Mouse (Mus musculus) CH12.LX (cell line): ENCODE results near the gene Mpo. TPM values are rescaled to one million over a fixed set of nuclear protein-coding genes. Genes with fewer than 3 reads are reported as not detected.
A peak's percentile ranks its signal among the peaks of the same experiment; 100 is the strongest.

Source experiments
- DNase-seq: peaks from one replicate; pipeline ENCODE4 v3.0.0-alpha.2; 2013; ENCODE audit errors: extremely low read depth
- H3K27ac ChIP-seq: 2 replicates; pipeline ENCODE4 v1.5.1; 2012; ENCODE audit warnings: low read depth, mild to moderate bottlenecking, control low read depth, moderate library complexity; ENCODE audit not compliant: insufficient read depth
- H3K27me3 ChIP-seq: replicated peaks from 2 replicates; pipeline ENCODE3; 2012; ENCODE audit warnings: inconsistent platforms
- H3K36me3 ChIP-seq, 2 experiments: replicated peaks in 1 of 2; 2 replicates each; pipeline versions ENCODE3 to v1.6.1; 2012; ENCODE audit warnings: inconsistent platforms in 1 of 2, low read length in 1 of 2, mild to moderate bottlenecking in 1 of 2, mixed read lengths in 1 of 2, moderate library complexity in 1 of 2; ENCODE audit not compliant: control insufficient read depth in 1 of 2, insufficient read depth in 1 of 2
- H3K4me1 ChIP-seq, 2 experiments: 2 replicates each; pipeline ENCODE4 v1.6.1; 2012; ENCODE audit warnings: inconsistent platforms in 1 of 2, moderate library complexity in 1 of 2; ENCODE audit not compliant: insufficient read depth in 2 of 2, control insufficient read depth in 1 of 2
- H3K4me2 ChIP-seq: 2 replicates; pipeline ENCODE4 v1.6.1; 2012; ENCODE audit warnings: low read depth, mild to moderate bottlenecking, control low read depth; ENCODE audit not compliant: poor library complexity, insufficient read depth, severe bottlenecking
- H3K4me3 ChIP-seq, 3 experiments: fragments of 150-350 bp in 1 of 3; sonication (generic) in 1 of 3; replicated peaks in 1 of 3; 2 replicates each; pipeline versions ENCODE3 to v1.5.1; 2011 to 2012; ENCODE audit warnings: low read depth in 2 of 3, low read length in 2 of 3, mild to moderate bottlenecking in 2 of 3, moderate library complexity in 2 of 3, control low read depth in 1 of 3, improper control_type of control experiment in 1 of 3, inconsistent platforms in 1 of 3, mixed read lengths in 1 of 3; ENCODE audit not compliant: poor library complexity in 1 of 3
- H3K79me2 ChIP-seq: replicated peaks from 2 replicates; pipeline ENCODE4 v1.6.1; 2012; ENCODE audit warnings: mild to moderate bottlenecking, moderate library complexity; ENCODE audit not compliant: control insufficient read depth, poor library complexity, insufficient read depth, severe bottlenecking; ENCODE audit errors: extremely low read depth
- H3K9ac ChIP-seq: 2 replicates; pipeline ENCODE4 v1.6.1; 2012; ENCODE audit warnings: low read depth, mild to moderate bottlenecking, control low read depth, moderate library complexity; ENCODE audit not compliant: insufficient read depth
- H3K9me3 ChIP-seq: replicated peaks from 2 replicates; pipeline ENCODE3; 2012; ENCODE audit warnings: low read length, inconsistent platforms, mixed read lengths
- BHLHE40 ChIP-seq: IDR thresholded peaks from 2 replicates; pipeline ENCODE4 v1.6.1; 2011; ENCODE audit warnings: mild to moderate bottlenecking, low read depth, low read length, improper control_type of control experiment
- CHD1 ChIP-seq: IDR thresholded peaks from 2 replicates; pipeline ENCODE4 v1.6.1; 2012; ENCODE audit warnings: low read depth, low read length, improper control_type of control experiment, inconsistent platforms
- CTCF ChIP-seq, 2 experiments: IDR thresholded peaks in 1 of 2; conservative IDR thresholded peaks in 1 of 2; 2 replicates each; pipeline ENCODE4 v1.5.1; 2011 to 2012; ENCODE audit warnings: low read depth in 2 of 2, low read length in 2 of 2, improper control_type of control experiment in 1 of 2, inconsistent platforms in 1 of 2, mild to moderate bottlenecking in 1 of 2, moderate library complexity in 1 of 2
- E2F4 ChIP-seq: IDR thresholded peaks from 2 replicates; pipeline ENCODE4 v1.6.1; 2011; ENCODE audit warnings: low read depth, low read length, improper control_type of control experiment; ENCODE audit not compliant: insufficient replicate concordance
- EP300 ChIP-seq: IDR thresholded peaks from 2 replicates; pipeline ENCODE4 v1.6.1; 2011; ENCODE audit warnings: low read length, improper control_type of control experiment
- ETS1 ChIP-seq: conservative IDR thresholded peaks from 2 replicates; pipeline ENCODE4 v1.6.1; 2012; ENCODE audit warnings: low read depth, mild to moderate bottlenecking, inconsistent platforms, low read length, improper control_type of control experiment, moderate library complexity
- GABPA ChIP-seq: IDR thresholded peaks from 2 replicates; pipeline ENCODE4 v1.6.1; 2012; ENCODE audit warnings: low read depth, low read length, improper control_type of control experiment, inconsistent platforms; ENCODE audit not compliant: insufficient replicate concordance
- HCFC1 ChIP-seq: IDR thresholded peaks from 2 replicates; pipeline ENCODE4 v1.6.1; 2012; ENCODE audit warnings: low read depth, mild to moderate bottlenecking, inconsistent platforms, low read length, improper control_type of control experiment
- IRF4 ChIP-seq: IDR thresholded peaks from 2 replicates; pipeline ENCODE4 v1.6.1; 2014; ENCODE audit warnings: low read depth, mild to moderate bottlenecking, inconsistent platforms, low read length, improper control_type of control experiment
- JUND ChIP-seq: conservative IDR thresholded peaks from 2 replicates; pipeline ENCODE4 v1.6.1; 2011; ENCODE audit warnings: low read depth, low read length, improper control_type of control experiment
- KAT2A ChIP-seq: IDR thresholded peaks from 2 replicates; pipeline ENCODE4 v1.6.1; 2012; ENCODE audit warnings: low read length, improper control_type of control experiment, inconsistent platforms; ENCODE audit not compliant: insufficient replicate concordance
- MAFK ChIP-seq: IDR thresholded peaks from 2 replicates; pipeline ENCODE4 v1.6.1; 2011; ENCODE audit warnings: low read length, improper control_type of control experiment; ENCODE audit not compliant: insufficient replicate concordance
- MAX ChIP-seq: IDR thresholded peaks from 2 replicates; pipeline ENCODE4 v1.6.1; 2011; ENCODE audit warnings: low read length, improper control_type of control experiment
- MEF2A ChIP-seq: IDR thresholded peaks from 2 replicates; pipeline ENCODE4 v1.6.1; 2014; ENCODE audit warnings: low read depth, mild to moderate bottlenecking, inconsistent platforms, low read length, improper control_type of control experiment, borderline replicate concordance
- MXI1 ChIP-seq: IDR thresholded peaks from 2 replicates; pipeline ENCODE4 v1.6.1; 2011; ENCODE audit warnings: mild to moderate bottlenecking, low read depth, low read length, improper control_type of control experiment
- PAX5 ChIP-seq: IDR thresholded peaks from 2 replicates; pipeline ENCODE4 v1.6.1; 2012; ENCODE audit warnings: low read length, inconsistent platforms, mixed read lengths
- POLR2AphosphoS2 ChIP-seq: IDR thresholded peaks from 2 replicates; pipeline ENCODE4 v1.6.1; 2011; ENCODE audit warnings: low read depth, low read length, improper control_type of control experiment
- RCOR1 ChIP-seq: conservative IDR thresholded peaks from 2 replicates; pipeline ENCODE4 v1.6.1; 2012; ENCODE audit warnings: low read depth, mild to moderate bottlenecking, inconsistent platforms, low read length, improper control_type of control experiment
- SIN3A ChIP-seq: IDR thresholded peaks from 2 replicates; pipeline ENCODE4 v1.6.1; 2012; ENCODE audit warnings: low read length, improper control_type of control experiment, inconsistent platforms
- SMC3 ChIP-seq: IDR thresholded peaks from 2 replicates; pipeline ENCODE4 v1.6.1; 2011; ENCODE audit warnings: low read depth, low read length, improper control_type of control experiment
- TCF12 ChIP-seq: IDR thresholded peaks from 2 replicates; pipeline ENCODE4 v1.6.1; 2014; ENCODE audit warnings: low read depth, mild to moderate bottlenecking, inconsistent platforms, low read length, improper control_type of control experiment
- UBTF ChIP-seq: IDR thresholded peaks from 2 replicates; pipeline ENCODE4 v1.6.1; 2012; ENCODE audit warnings: low read depth, mild to moderate bottlenecking, inconsistent platforms, low read length, improper control_type of control experiment, moderate library complexity
- ZC3H11A ChIP-seq: IDR thresholded peaks from 2 replicates; pipeline ENCODE4 v1.6.1; 2012; ENCODE audit warnings: low read depth, mild to moderate bottlenecking, inconsistent platforms, low read length, improper control_type of control experiment
- ZKSCAN1 ChIP-seq: IDR thresholded peaks from 2 replicates; pipeline ENCODE4 v1.6.1; 2012; ENCODE audit warnings: low read depth, inconsistent platforms, low read length, improper control_type of control experiment, borderline replicate concordance
- ZMIZ1 ChIP-seq: IDR thresholded peaks from 2 replicates; pipeline ENCODE4 v1.6.1; 2012; ENCODE audit warnings: low read depth, mild to moderate bottlenecking, inconsistent platforms, low read length, improper control_type of control experiment
- dilution Hi-C: fragments of 300-500 bp; cut with MboI; formaldehyde crosslinking; loops from 2 replicates; pipeline ENCODE4 v1.14.3; 2020; ENCODE audit warnings: low sequenced_read_pairs; ENCODE audit not compliant: extremely low pct_unique_long_range_greater_than_20kb, extremely low pct_ligation_motif_present
- in situ Hi-C: fragments of 300-500 bp; cut with MboI; formaldehyde crosslinking; loops from 3 replicates; pipeline ENCODE4 v1.14.3; 2019; ENCODE audit warnings: low sequenced_read_pairs, low pct_ligation_motif_present, low pct_unique_long_range_greater_than_20kb, mixed read lengths
- polyA plus RNA-seq: library from polyadenylated mRNA; unstranded; fragments of >175 nt; gene quantifications from 2 replicates; pipeline ENCODE4 v1.2.1, GENCODE M21; 2012; ENCODE audit warnings: low read depth; ENCODE audit not compliant: insufficient read length
- total RNA-seq, 2 experiments: library from RNA; depleted of rRNA; stranded (reverse); fragments of 300-350 nt in 1 of 2; fragments of >200 nt in 1 of 2; gene quantifications; 2 replicates each; pipeline ENCODE4 v1.2.3; 2012 to 2014

Gene Mpo
- total and polyA plus RNA-seq, 3 experiments = not detected

DNA sequence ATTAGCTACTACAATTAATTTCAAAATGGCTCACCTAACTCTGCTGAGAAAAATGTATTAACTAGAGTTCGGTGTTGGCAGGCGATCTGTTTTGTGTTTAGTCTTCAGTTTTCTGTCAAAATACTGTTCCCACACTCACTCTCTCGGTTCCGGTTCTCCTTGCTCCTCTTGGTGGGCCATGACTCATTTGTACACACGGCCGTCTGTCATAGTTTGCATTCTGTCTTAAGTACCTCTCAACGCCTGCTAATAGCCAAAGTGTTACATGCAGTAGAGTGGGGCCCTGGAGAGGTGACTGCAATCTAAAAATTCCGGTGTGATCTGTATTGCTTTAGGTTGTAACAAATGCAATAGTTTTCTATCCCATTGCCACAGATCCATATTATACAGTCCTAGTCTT lies 47.3 kb downstream of the Mpo start (continued):
- TF ChIP-seq GABPA (no peak), ETS1 (peak; percentile 78), ZKSCAN1 (no peak), MAFK (no peak), MAX (peak; percentile 39; the same call in 1 of the 2 replicates), PAX5 (no peak), KAT2A (no peak), EP300 (peak; percentile 86), POLR2AphosphoS2 (no peak), MEF2A (peak; percentile 42; the same call in 1 of the 2 replicates), JUND (peak; percentile 74)
- TF ChIP-seq, all 38 proteins: peak for 11

DNA sequence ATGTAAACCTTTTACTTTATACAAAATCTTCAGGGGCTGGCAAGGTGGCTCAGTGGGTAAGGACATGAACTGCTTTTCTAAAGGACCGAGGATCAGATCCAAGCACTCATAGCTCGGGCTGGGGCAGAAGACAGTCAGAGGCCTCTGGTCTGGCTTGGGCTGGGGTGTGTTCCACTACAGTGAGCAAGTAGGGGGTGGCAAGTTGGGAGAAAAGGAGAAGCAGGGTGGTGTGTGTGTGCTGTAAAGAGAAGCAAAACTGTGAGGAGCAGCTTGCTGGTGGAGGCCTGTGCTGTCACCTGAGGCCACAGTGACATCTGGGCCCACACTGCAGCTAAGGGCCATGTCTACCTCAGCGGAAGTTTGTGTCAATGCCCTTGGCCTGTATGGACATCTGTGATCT lies 48.1 kb downstream of the Mpo start:
- dilution Hi-C loops (no loop called here), in situ Hi-C loops (no loop called here)
- H3K27ac ChIP-seq = no peak overlapping the region
- H3K79me2 ChIP-seq = no peaks in the 10 kb centered on the region
- H3K4me2 ChIP-seq = no peak overlapping the region
- H3K27me3 ChIP-seq = no peaks in the 10 kb centered on the region
- H3K36me3 ChIP-seq = no peaks in the 10 kb centered on the region
- no peaks in the 10 kb centered on the region for H3K9me3 ChIP-seq
- peaks cover 9 to 35% of the 10 kb centered on the region in 2 experiments for H3K4me1 ChIP-seq
- TF ChIP-seq TCF12 (peak; percentile 36; the same call in 1 of the 2 replicates), PAX5 (no peak), BHLHE40 (0 out of 2 replicates have a peak, but pooled peaks have one; percentile 28)
- no peak overlapping the region for H3K4me3 ChIP-seq
- DNase-seq = peak; percentile 73
- H3K9ac ChIP-seq = no peak overlapping the region

DNA sequence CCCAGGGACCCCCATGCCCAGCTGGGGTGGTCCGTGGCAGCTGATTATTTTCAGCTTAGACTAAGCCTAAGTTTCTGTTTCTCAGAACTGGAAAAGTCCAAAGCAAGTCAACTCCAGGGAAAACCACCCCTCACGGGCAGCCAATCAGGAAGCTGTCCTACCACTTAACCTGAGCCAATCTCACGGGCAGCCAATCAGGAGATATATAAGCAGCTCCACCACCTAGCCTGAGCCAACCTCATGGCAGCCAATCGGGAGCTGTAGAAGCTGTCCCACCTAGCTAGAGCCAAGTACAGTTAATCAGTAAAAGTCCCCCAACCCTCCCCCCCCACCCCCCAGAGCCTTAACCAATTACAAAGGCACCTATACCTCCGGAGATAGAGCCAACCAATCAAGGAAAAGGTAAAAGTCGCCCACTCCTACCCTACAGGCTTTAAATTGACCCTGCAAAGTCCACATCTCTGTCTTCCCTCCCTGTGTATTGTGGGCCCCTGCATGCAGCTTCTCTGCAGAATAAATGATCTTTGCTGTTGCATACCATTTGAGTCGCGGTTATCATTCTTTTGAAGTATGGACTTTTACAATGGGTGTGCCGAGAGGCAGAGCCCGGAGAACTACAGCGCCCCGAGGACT lies 53.7 kb downstream of the Mpo start:
- no peaks in the 10 kb centered on the region for H3K27me3 ChIP-seq
- H3K9ac ChIP-seq = no peak overlapping the region
- no peak overlapping the region for H3K4me2 ChIP-seq
- dilution Hi-C loops = no loop called here
- in situ Hi-C loops = no loop called here
- TF ChIP-seq IRF4 = no peak
- TF ChIP-seq CTCF (conservative IDR thresholded peaks at IDR 0.05 in 1 of 2, IDR thresholded peaks at IDR 0.05 in 1 of 2; ENCODE audit: low read depth in 2 of 2, low read length in 2 of 2) = no peak
- TF ChIP-seq SMC3 = no peak
- TF ChIP-seq ZC3H11A = no peak
- no peak for TF ChIP-seq KAT2A
- no peak for TF ChIP-seq MXI1
- no peak for TF ChIP-seq GABPA
- no peak for TF ChIP-seq ZMIZ1
- TF ChIP-seq HCFC1 = no peak
- TF ChIP-seq E2F4 = no peak
- TF ChIP-seq SIN3A = no peak
- no peak for TF ChIP-seq JUND
- no peak for TF ChIP-seq CHD1
- TF ChIP-seq UBTF = no peak
- TF ChIP-seq ETS1 = no peak
- no peak for TF ChIP-seq RCOR1
- no peak for DNase-seq
- no peaks in the 10 kb centered on the region for H3K9me3 ChIP-seq
- peaks cover 0 to 3% of the 10 kb centered on the region in 2 experiments for H3K36me3 ChIP-seq
- H3K27ac ChIP-seq = no peak overlapping the region
- no peaks in the 10 kb centered on the region for H3K79me2 ChIP-seq
- H3K4me1 ChIP-seq = peaks cover 0 to 22% of the 10 kb centered on the region in 2 experiments; a peak in 2 of 4 replicates
- no peak overlapping the region for H3K4me3 ChIP-seq
